Mouse (Mus musculus): Measurements from ENCODE around the gene Gm9922. TPM values are rescaled to one million over a fixed set of nuclear protein-coding genes. Genes with fewer than 3 reads are reported as not detected.

The Gm9922 gene
- polyA plus RNA-seq, 1 experiment: 1.4 TPM

- Histone ChIP-seq H3K27me3 (ENCODE audit: control insufficient read depth, insufficient read depth, low read length) (no peaks in the 10 kb centered on the region), H3K4me3 (ENCODE audit: control insufficient read depth, insufficient read depth, low read length) (no peak overlapping the region), H3K4me1 (replicated peaks; ENCODE audit: control insufficient read depth, insufficient read depth, low read length) (no peaks in the 10 kb centered on the region), H3K27ac (ENCODE audit: control insufficient read depth, insufficient read depth, low read length) (no peak overlapping the region), H3K36me3 (ENCODE audit: control insufficient read depth, insufficient read depth, low read length) (no peaks in the 10 kb centered on the region)
- no peak for DNase-seq
- TF ChIP-seq POLR2A (IDR thresholded peaks at IDR 0.05; ENCODE audit: control insufficient read depth, extremely low read depth, insufficient read depth, low read length, poor library complexity): no peak
- TF ChIP-seq CTCF (IDR thresholded peaks at IDR 0.05; ENCODE audit: borderline replicate concordance, control insufficient read depth, extremely low read depth, insufficient read depth, low read length, poor library complexity): no peak
- WGBS: 80% methylated on average over 4 of the region's 4 CpGs
Measured at GRCm38 (mm10) chr14:101704479-101704878, 25.1 kb downstream of the Gm9922 start.

- no peak for DNase-seq
- no peak overlapping the region for H3K4me3 ChIP-seq (ENCODE audit: control insufficient read depth, insufficient read depth, low read length)
- WGBS: 93% methylated on average over 2 of the region's 2 CpGs
Measured at GRCm38 (mm10) chr14:101688406-101688805, 41.2 kb downstream of the Gm9922 start.

GRCm38 (mm10) chr14:101687696-101688095 is 41.9 kb downstream of the Gm9922 start:
- Histone ChIP-seq H3K27me3 (ENCODE audit: control insufficient read depth, insufficient read depth, low read length) (no peaks in the 10 kb centered on the region), H3K36me3 (ENCODE audit: control insufficient read depth, insufficient read depth, low read length) (no peaks in the 10 kb centered on the region), H3K27ac (ENCODE audit: control insufficient read depth, insufficient read depth, low read length) (no peak overlapping the region), H3K4me1 (replicated peaks; ENCODE audit: control insufficient read depth, insufficient read depth, low read length) (no peaks in the 10 kb centered on the region), H3K4me3 (ENCODE audit: control insufficient read depth, insufficient read depth, low read length) (no peak overlapping the region)
- WGBS: 98% methylated on average over 6 of the region's 6 CpGs
- TF ChIP-seq CTCF (IDR thresholded peaks at IDR 0.05; ENCODE audit: borderline replicate concordance, control insufficient read depth, extremely low read depth, insufficient read depth, low read length, poor library complexity) (no peak), POLR2A (IDR thresholded peaks at IDR 0.05; ENCODE audit: control insufficient read depth, extremely low read depth, insufficient read depth, low read length, poor library complexity) (no peak)
- no peak for DNase-seq

More at GRCm38 (mm10) chr14:101688406-101688805, 41.2 kb downstream of the Gm9922 start:
- Histone ChIP-seq H3K4me1 (replicated peaks; ENCODE audit: control insufficient read depth, insufficient read depth, low read length) (no peaks in the 10 kb centered on the region), H3K27ac (ENCODE audit: control insufficient read depth, insufficient read depth, low read length) (no peak overlapping the region), H3K27me3 (ENCODE audit: control insufficient read depth, insufficient read depth, low read length) (no peaks in the 10 kb centered on the region), H3K36me3 (ENCODE audit: control insufficient read depth, insufficient read depth, low read length) (no peaks in the 10 kb centered on the region)
- no peak for TF ChIP-seq CTCF (IDR thresholded peaks at IDR 0.05; ENCODE audit: borderline replicate concordance, control insufficient read depth, extremely low read depth, insufficient read depth, low read length, poor library complexity)
- TF ChIP-seq POLR2A (IDR thresholded peaks at IDR 0.05; ENCODE audit: control insufficient read depth, extremely low read depth, insufficient read depth, low read length, poor library complexity): no peak

Other genes starting within 250 kb of the Gm9922 start
- 10.1 and 13.3 TPM in 2 replicates for gene Tbc1d4, start 120.6 kb downstream of the Gm9922 start, polyA plus RNA-seq (2012; rRNA removed)
- gene Commd6, start 89.1 kb downstream of the Gm9922 start, polyA plus RNA-seq (2012; rRNA removed): 27.2 and 29.0 TPM in 2 replicates
- gene Uchl3, start 75.8 kb downstream of the Gm9922 start, polyA plus RNA-seq (2012; rRNA removed): 23.5 and 26.7 TPM in 2 replicates
- gene Lmo7, start 143 bp upstream of the Gm9922 start, polyA plus RNA-seq (2012; rRNA removed): 8.9 and 13.2 TPM in 2 replicates

Measured in thymus, adult 2 months (tissue).